Mouse (Mus musculus) spleen, postnatal 4 days (tissue): ENCODE measurements at regions not wholly inside any gene's neighbourhood (a gene's known extent, or its start where the extent isn't known, plus 50 kb on each side); places are given as distances from the start of the nearest gene placed in this dataset.
"Not testable (repeated sequence)": the region's sequence is repeated elsewhere in the genome, so short reads cannot be mapped to it uniquely, and the experiment has no call there.

Experiments
- DNase-seq, 2 experiments: peaks; one replicate each; pipeline ENCODE4 v3.0.0; 2022; ENCODE audit warnings: low spot score in 2 of 2

DNA sequence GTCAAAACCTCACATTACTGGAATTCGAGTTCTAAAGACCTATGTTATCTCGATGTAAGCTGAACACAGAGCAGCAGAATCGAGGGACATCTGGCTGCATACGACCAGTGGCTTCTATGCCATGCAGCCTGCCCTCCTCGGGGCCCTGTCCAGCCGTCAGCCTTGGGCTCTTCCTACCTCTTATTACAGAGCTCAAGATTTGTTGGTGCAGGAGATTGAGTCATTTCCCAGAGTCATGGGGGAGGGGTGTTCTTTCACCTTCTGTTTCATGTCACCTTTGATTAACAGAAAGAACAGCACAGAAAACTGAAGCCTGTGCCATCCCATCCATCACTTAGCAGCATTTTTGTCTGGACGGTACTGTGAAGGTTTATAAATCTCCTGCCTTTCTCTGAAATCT is 52.1 kb downstream of the Sst start:
- no peak for DNase-seq

DNA sequence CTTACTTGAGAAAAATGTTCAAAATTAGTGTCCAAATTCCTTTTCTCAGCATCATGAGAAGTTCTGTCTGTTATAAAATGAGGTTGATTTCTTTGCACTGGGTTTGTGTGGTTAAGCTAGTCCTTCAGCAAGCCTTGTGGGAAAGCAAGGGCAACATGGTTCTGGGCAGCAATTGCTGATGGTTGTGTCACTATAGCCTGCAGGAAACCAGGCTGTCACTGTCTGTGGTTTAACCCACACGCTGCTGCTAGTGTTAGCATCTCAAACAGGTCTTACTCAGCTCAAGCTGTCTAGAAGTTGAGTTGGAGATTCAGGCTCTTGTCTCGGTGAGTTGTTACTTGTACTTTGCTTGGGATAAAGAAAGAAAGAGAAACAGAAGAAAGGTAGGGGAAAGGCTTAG is 52.6 kb downstream of the Sst start:
- DNase-seq, result no peak

DNA sequence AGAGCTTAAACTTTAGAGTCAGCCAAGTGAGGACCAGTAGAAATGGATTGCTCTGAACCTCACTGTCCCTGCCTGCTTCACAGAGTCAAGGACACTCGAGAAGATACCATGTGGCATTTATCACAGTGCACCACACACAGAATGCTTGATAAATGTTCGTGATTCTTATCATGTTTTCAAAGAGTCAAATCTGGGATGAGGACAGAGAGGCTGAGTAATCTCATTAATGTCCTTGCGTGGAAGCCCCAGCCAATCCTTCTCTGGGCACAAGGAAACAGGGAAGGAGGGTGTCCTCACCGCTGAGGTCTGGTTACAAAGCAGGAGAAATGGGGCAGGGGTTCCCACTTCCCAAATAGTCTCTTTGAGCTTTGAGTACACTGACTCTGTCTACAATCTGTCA is 55.8 kb downstream of the Sst start:
- DNase-seq, result no peak

DNA sequence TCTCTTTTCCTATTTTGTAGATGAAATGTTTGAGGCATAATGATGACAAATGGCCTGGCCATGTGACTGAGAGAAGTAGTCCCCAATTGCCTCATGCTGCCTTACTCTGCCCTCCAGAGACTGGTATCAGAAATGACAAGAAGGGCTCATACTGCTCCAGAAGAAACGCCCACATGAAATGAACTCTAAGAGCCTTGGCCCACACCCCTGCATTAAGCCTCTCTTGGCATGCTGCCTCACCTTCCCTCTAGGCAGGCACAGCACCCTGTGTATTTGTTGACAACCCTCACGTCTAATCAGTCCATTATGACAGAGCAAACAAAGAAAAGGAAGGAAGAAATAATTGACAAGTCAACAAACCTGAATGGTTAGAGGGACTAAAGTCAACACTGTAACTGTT is 57.2 kb downstream of the Sst start:
- no peak for DNase-seq

- DNase-seq, result no peak
These were observed 57.7 kb downstream of the Sst start for GRCm38 (mm10) chr16:23833042-23833423.

DNA sequence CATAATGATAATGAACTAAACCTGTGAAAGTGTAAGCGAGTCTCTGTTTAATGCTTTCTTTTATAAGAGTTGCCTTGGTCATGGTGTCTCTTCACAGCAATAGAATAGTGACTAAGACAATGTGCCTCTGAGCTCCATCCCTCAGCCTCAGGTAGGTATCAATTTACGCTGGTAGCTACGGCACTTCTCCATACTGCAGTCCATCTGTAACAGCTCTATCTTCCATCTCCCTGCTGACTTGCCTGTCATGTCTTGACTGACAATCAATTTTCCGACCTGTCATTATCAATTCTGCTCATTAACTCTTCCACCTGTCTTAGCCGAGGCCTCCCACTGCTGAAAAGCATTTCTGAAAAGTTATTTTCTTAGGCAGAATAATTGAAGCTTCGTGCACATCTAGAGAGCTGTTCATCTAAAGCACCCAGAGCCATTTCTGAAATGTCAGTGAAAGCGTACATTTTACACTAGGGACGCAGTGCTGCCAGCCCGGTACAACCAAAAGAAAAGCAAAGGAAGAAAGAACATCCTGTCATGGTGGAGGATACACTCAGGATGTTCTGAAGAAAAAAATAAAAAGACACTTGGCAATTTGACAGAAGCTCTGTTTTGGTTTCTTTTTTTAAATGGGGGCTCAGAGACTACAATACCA is 58.2 kb downstream of the Sst start:
- no peak for DNase-seq

- no peak for DNase-seq
These were observed 65.1 kb downstream of the Sst start for GRCm38 (mm10) chr16:23825662-23826061.

GRCm38 (mm10) chr16:23785216-23785615 is 105.5 kb downstream of the Sst start:
- no peak for DNase-seq

DNA sequence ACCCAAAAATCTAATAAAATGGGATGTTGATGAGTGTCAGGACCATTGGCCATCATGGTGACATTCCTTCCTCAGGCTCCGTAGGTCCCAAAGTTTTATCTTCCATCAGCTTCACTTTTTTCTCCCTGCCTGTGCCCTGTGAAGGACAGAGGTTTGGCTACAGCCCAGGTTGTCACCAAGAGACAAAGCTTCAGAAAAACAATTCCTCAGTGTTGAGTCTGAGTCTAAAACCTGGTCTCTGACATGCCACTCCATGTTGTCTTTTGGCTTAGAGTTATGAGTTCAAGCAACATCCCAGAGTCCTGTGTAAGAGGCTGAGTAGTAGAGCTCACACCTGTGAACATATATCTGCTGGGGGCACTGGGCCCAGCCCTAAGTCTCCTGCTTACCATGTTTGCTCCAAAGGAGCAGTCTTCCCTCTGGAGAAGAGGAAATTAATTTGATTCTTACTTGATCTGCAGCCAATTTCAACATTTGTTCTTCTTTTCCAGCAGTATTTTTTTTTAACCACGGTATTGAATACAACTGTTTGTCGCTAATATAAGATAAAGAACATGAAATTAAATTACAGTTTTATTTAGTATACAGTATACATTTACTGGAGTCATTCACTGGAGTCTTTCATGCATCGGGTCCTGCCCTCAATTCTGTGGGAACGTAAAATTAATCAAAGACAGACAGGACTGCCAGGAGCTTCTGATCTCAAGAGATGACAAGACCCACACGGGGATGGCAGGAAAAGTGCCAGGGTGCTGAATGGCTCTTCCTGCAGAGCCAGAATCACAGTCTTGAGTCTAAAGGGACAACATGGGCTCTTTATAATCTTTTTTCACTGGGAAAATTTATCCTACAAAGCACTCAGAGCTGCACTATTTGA is 106.5 kb downstream of the Sst start:
- DNase-seq, result no peak

- DNase-seq, result no peak
These were observed 110.1 kb downstream of the Sst start for GRCm38 (mm10) chr16:23780440-23781231.

GRCm38 (mm10) chr16:23777894-23778293 is 112.9 kb downstream of the Sst start:
- no peak for DNase-seq

- DNase-seq, result peak in 1 of 2 experiments; percentile 28
These were observed 113.7 kb downstream of the Sst start for GRCm38 (mm10) chr16:23777041-23777440.

DNA sequence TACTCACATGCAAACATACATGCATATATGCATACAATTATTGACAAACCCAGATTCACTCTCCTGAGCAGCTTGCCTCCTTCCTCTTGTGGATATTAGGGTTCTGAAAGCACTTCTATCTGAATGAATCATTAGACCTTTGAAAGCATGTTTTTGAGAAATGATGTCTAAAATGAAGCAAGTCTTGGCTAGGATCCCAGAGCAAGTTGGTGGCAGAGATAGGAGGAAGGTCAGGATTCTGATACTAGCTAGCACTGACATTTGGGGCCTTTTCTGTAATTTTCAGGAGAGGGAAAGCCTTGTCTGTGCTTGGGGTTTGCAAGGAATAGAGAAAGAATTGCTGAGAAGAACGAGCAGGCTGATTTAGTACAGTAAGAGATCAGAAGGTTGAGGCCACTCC is 114.3 kb downstream of the Sst start:
- no peak for DNase-seq

- DNase-seq, result no peak
These were observed 132.5 kb downstream of the Sst start for GRCm38 (mm10) chr16:23758136-23758812.

- no peak for DNase-seq
These were observed 153.7 kb downstream of the Sst start for GRCm38 (mm10) chr16:23737026-23737425.

DNA sequence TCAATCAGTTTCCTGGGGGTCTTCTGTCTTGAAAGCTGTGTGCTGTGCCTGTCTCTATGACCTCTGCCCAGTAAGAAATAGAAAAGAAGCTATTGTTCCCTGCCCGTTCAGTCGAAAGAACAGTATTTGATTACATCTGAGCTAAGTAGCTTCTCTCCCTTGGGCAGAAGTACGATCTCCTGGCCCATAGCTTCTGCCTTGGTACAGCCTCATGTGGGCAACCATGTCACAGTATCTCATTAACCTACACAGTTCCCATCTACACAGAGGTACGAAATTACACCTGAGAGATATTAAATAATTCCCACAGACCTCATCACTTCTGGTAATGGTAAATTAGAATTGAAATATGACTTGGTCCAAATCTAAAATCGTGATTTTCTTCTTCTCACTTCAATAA is 155.0 kb downstream of the Sst start:
- DNase-seq, result no peak

GRCm38 (mm10) chr16:23726562-23726961 is 164.2 kb downstream of the Sst start:
- no peak for DNase-seq

DNA sequence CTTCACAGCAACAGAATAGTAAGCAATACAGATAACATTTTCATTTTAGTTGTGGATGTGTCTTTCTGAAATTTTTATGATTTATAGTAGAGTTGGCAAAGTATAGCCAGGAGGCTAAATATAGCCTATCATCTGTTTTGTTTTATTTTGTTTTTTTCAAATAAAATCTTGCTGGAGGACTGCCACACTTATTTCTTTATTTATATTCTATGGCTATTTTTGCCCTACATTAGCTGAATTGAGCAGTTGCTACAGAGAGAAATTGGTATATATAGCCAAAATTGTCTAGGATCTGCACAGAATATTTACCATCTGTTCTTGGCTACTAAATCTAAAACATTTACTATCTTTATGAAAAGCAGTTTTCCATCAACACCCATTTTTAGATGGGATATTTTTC is 169.0 kb downstream of the Sst start:
- DNase-seq, result no peak

GRCm38 (mm10) chr16:23701156-23701555 is 180.5 kb upstream of the Masp1 start:
- DNase-seq, result no peak

GRCm38 (mm10) chr16:23694226-23694625 is 173.6 kb upstream of the Masp1 start:
- DNase-seq, result not testable (repeated sequence)

DNA sequence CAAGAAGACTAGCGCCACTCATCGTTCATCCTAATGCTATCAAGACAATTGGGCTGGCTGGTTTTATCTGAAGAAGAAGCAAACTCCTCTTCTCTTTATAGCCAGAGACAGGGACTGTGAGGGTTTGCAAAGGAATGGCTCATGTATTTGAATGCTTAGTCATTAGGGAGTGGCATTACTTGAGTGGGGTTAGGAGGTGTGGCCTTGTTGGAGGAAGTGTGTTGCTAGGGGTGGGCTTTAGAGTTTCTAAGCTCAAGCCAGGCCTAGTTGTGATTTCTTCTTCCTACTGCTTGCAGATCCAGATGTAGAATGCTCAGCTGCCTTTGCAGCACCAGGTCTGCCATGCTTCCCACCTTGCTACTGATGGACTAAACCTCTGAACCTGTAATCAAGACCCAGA is 169.4 kb upstream of the Masp1 start:
- no peak for DNase-seq

DNA sequence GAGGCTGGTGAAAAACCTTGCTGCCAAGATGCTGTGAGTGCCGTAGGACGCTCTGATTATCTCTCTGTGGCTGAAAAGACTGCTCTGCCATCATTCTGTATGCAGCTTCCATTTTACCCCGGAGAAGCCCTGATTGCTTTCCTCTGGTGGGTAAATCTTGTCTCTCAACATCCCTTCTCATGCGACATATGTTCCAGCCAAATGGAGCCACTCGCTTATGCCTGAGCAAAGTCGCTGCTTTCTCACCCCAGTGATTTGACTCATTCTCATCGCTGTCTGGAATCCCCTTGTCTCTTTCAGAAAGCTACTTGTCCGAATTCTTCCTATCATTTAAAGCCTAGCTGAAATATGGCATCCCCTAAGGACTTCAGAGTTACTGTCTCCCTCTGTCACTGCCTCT is 166.2 kb upstream of the Masp1 start:
- no peak for DNase-seq
